Mouse (Mus musculus) olfactory bulb, adult 2 months (tissue): ENCODE results near the gene Vps11.
A peak's percentile ranks its signal among the peaks of the same experiment; 100 is the strongest.

Source experiments
- CTCF ChIP-seq: fragments of 200-500 bp; IDR thresholded peaks from 2 replicates; pipeline ENCODE4 v1.5.1; 2012; ENCODE audit warnings: low read depth, mild to moderate bottlenecking, low read length, moderate library complexity; ENCODE audit not compliant: insufficient read depth
- POLR2A ChIP-seq: fragments of 200-500 bp; IDR thresholded peaks from 2 replicates; pipeline ENCODE4 v1.6.1; 2012; ENCODE audit warnings: mild to moderate bottlenecking, low read depth, low read length, moderate library complexity; ENCODE audit not compliant: insufficient read depth

DNA sequence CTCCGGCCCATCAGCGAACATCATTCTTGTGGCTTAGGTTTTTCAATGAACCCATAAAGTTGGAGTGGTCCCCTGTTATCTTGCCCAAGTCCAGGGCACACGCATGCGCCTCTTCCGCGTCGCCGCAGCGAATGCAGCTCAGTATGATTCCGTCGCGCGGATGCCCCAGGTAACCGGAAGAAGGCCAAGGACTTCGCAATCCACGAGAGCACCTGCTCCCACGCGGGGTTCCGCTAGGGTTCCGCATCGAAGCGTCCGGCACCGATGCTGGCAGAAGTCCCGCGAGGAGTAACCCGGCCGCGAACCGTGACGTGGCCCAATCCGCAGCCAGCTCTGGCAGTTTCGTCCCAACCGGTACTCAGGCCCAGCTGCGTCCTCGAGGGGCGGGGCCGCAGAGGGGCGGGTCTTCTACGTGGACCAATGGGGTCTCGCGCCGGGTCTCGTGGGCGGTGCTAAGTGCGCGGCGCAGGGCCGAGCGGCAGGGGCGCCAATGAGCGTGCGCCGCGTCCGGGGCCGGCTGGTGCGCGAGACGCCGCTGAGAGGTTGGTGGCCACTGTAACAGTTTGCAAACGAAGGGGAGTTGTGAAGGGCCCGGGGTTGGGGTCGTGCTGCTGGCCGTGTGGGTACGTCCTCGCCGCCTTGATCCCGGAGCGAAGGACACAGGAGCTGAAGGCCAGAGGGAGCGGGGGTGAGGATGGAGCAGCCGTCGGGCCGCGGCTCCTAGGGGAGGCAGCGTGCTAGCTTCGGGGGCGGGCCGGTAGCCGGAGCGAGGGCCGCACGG is 17.8 kb upstream of the Vps11 start, which contains the start of gene Hyou1:
- TF ChIP-seq CTCF (0 out of 2 replicates have a peak, but pooled peaks have one; percentile 5), POLR2A (peak; percentile 75)
